Mouse (Mus musculus): ENCODE results near the gene Hnrnpll. TPM values are rescaled to one million over a fixed set of nuclear protein-coding genes. Genes with fewer than 3 reads are reported as not detected.

The Hnrnpll gene
- polyA plus RNA-seq, 1 experiment, result 16.8 TPM

DNA sequence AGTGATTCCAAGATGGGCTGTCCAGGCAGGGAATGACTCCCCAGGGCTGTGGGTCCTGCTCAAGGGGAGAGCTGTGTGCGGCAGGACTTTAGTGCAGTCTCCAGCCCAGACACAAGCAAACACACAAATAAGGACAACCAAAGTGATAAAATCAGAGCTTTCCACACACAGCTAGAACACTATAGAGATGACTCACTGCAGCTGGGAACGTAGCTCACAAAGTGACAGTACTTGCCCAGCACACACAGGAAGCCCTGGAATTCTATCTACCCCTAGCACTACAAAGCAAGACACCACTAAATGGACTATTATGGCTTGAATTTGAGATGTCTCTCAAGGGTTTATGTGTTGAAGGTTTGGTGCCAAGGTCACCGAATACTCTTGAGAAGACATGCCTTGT lies 26.0 kb upstream of the Hnrnpll start:
- Histone ChIP-seq H3K27me3 (replicated peaks) (peaks cover 4% of the 10 kb centered on the region), H3K4me3 (replicated peaks) (no peak overlapping the region), H3K4me1 (no peaks in the 10 kb centered on the region), H3K9me3 (peaks cover 26% of the 10 kb centered on the region), H3K36me3 (replicated peaks; ENCODE audit: low read length) (no peaks in the 10 kb centered on the region)
- no peak for TF ChIP-seq GATA1 (IDR thresholded peaks at IDR 0.05; ENCODE audit: borderline replicate concordance, low read length)
- TF ChIP-seq FLI1 (IDR thresholded peaks at IDR 0.05; ENCODE audit: low read length), result no peak

GRCm38 (mm10) chr17:80086591-80086990 lies 24.5 kb upstream of the Hnrnpll start:
- H3K9me3 ChIP-seq, result peaks cover 26% of the 10 kb centered on the region
- no peak for TF ChIP-seq FLI1 (IDR thresholded peaks at IDR 0.05; ENCODE audit: low read length)
- no peak for TF ChIP-seq GATA1 (IDR thresholded peaks at IDR 0.05; ENCODE audit: borderline replicate concordance, low read length)
- H3K27me3 ChIP-seq (replicated peaks), result peaks cover 4% of the 10 kb centered on the region
- H3K4me1 ChIP-seq, result no peaks in the 10 kb centered on the region
- H3K36me3 ChIP-seq (replicated peaks; ENCODE audit: low read length), result no peaks in the 10 kb centered on the region
- H3K4me3 ChIP-seq (replicated peaks), result no peak overlapping the region

GRCm38 (mm10) chr17:80084424-80084823 lies 22.3 kb upstream of the Hnrnpll start:
- Histone ChIP-seq H3K36me3 (replicated peaks; ENCODE audit: low read length) (no peaks in the 10 kb centered on the region), H3K9me3 (peaks cover 26% of the 10 kb centered on the region), H3K4me3 (replicated peaks) (no peak overlapping the region), H3K27me3 (replicated peaks) (peaks cover 4% of the 10 kb centered on the region), H3K4me1 (no peaks in the 10 kb centered on the region)
- TF ChIP-seq FLI1 (IDR thresholded peaks at IDR 0.05; ENCODE audit: low read length), result no peak

GRCm38 (mm10) chr17:80083223-80083622 lies 21.1 kb upstream of the Hnrnpll start:
- Histone ChIP-seq H3K4me3 (replicated peaks) (no peak overlapping the region), H3K4me1 (no peaks in the 10 kb centered on the region), H3K9me3 (peaks cover 26% of the 10 kb centered on the region), H3K27me3 (replicated peaks) (peaks cover 2% of the 10 kb centered on the region), H3K36me3 (replicated peaks; ENCODE audit: low read length) (no peaks in the 10 kb centered on the region)
- TF ChIP-seq FLI1 (IDR thresholded peaks at IDR 0.05; ENCODE audit: low read length) (no peak), GATA1 (IDR thresholded peaks at IDR 0.05; ENCODE audit: borderline replicate concordance, low read length) (no peak)

DNA sequence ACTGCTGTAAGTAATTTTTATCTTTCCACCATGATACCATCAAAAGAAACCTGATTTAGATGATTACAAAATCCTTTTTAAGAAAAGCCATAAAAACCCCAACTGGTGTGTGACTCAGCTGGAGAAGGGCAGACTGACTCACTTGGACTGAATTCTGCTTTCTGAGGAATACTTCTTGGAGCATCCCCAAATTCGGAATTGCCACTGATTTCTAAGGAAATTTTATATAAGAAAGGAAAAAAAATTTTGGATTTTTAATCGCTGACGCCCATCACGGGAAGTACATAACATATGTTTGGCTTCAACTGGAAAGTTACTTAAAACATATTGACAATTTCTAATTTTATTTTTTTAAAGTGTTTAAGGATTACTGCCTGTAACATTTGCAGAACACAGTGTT lies 16.6 kb upstream of the Hnrnpll start:
- no peak overlapping the region for H3K4me3 ChIP-seq (replicated peaks)
- no peaks in the 10 kb centered on the region for H3K36me3 ChIP-seq (replicated peaks; ENCODE audit: low read length)
- no peak for TF ChIP-seq FLI1 (IDR thresholded peaks at IDR 0.05; ENCODE audit: low read length)
- no peak for TF ChIP-seq GATA1 (IDR thresholded peaks at IDR 0.05; ENCODE audit: borderline replicate concordance, low read length)
- peaks cover 8% of the 10 kb centered on the region for H3K27me3 ChIP-seq (replicated peaks)
- H3K4me1 ChIP-seq, result no peaks in the 10 kb centered on the region
- H3K9me3 ChIP-seq, result no peaks in the 10 kb centered on the region

- TF ChIP-seq GATA1 (IDR thresholded peaks at IDR 0.05; ENCODE audit: borderline replicate concordance, low read length), result no peak
- no peak for TF ChIP-seq FLI1 (IDR thresholded peaks at IDR 0.05; ENCODE audit: low read length)
- no peaks in the 10 kb centered on the region for H3K27me3 ChIP-seq (replicated peaks)
- H3K9me3 ChIP-seq, result no peaks in the 10 kb centered on the region
- no peaks in the 10 kb centered on the region for H3K36me3 ChIP-seq (replicated peaks; ENCODE audit: low read length)
- H3K4me1 ChIP-seq, result peaks cover 26% of the 10 kb centered on the region
- no peak overlapping the region for H3K4me3 ChIP-seq (replicated peaks)
Observed at GRCm38 (mm10) chr17:80067257-80067656, 5.1 kb upstream of the Hnrnpll start.

GRCm38 (mm10) chr17:80063840-80064495 lies 1.8 kb upstream of the Hnrnpll start:
- peak overlapping the region; percentile 14 for H3K4me3 ChIP-seq (replicated peaks)
- H3K27me3 ChIP-seq (replicated peaks), result no peaks in the 10 kb centered on the region
- peaks cover 44% of the 10 kb centered on the region for H3K4me1 ChIP-seq
- H3K9me3 ChIP-seq, result no peaks in the 10 kb centered on the region
- no peaks in the 10 kb centered on the region for H3K36me3 ChIP-seq (replicated peaks; ENCODE audit: low read length)
- TF ChIP-seq FLI1 (IDR thresholded peaks at IDR 0.05; ENCODE audit: low read length), result no peak
- TF ChIP-seq GATA1 (IDR thresholded peaks at IDR 0.05; ENCODE audit: borderline replicate concordance, low read length), result no peak

GRCm38 (mm10) chr17:80063386-80063785 lies 1.3 kb upstream of the Hnrnpll start:
- H3K4me3 ChIP-seq (replicated peaks), result no peak overlapping the region

DNA sequence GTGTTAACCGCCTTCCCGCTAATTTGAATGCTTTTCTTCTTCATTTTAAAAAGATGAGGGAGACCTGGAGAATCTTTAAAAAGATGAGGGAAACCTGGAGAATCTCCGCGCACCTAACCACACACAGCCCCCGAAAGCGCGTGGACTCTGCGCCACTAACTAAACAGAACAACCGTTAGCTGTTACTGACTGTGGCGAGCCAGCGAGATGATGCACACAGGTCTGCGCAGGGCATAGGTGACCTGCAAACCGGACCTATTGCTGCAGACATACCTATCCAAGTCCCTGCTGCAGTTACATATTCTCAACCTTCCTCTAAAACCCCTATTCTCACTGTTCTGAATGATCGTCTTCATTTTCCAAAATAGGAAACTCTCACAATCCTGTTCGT lies 481 bp upstream of the Hnrnpll start:
- H3K36me3 ChIP-seq (replicated peaks; ENCODE audit: low read length), result peaks cover 6% of the 10 kb centered on the region
- H3K9me3 ChIP-seq, result no peaks in the 10 kb centered on the region
- TF ChIP-seq FLI1 (IDR thresholded peaks at IDR 0.05; ENCODE audit: low read length), result no peak
- TF ChIP-seq GATA1 (IDR thresholded peaks at IDR 0.05; ENCODE audit: borderline replicate concordance, low read length), result no peak
- peak overlapping the region; percentile 99 for H3K4me3 ChIP-seq (replicated peaks)
- no peaks in the 10 kb centered on the region for H3K27me3 ChIP-seq (replicated peaks)
- peaks cover 54% of the 10 kb centered on the region for H3K4me1 ChIP-seq

More at GRCm38 (mm10) chr17:80063386-80063785, 1.3 kb upstream of the Hnrnpll start:
- Histone ChIP-seq H3K27me3 (replicated peaks) (no peaks in the 10 kb centered on the region), H3K9me3 (no peaks in the 10 kb centered on the region), H3K4me1 (peaks cover 46% of the 10 kb centered on the region), H3K36me3 (replicated peaks; ENCODE audit: low read length) (peaks cover 1% of the 10 kb centered on the region)
- TF ChIP-seq FLI1 (IDR thresholded peaks at IDR 0.05; ENCODE audit: low read length) (no peak), GATA1 (IDR thresholded peaks at IDR 0.05; ENCODE audit: borderline replicate concordance, low read length) (no peak)

GRCm38 (mm10) chr17:80060828-80061782 lies 1.0 kb downstream of the Hnrnpll start:
- TF ChIP-seq GATA1 (IDR thresholded peaks at IDR 0.05; ENCODE audit: borderline replicate concordance, low read length), result no peak
- TF ChIP-seq FLI1 (IDR thresholded peaks at IDR 0.05; ENCODE audit: low read length), result no peak
- Histone ChIP-seq H3K36me3 (replicated peaks; ENCODE audit: low read length) (peaks cover 11% of the 10 kb centered on the region), H3K4me3 (replicated peaks) (peak overlapping the region; percentile 99), H3K27me3 (replicated peaks) (no peaks in the 10 kb centered on the region), H3K4me1 (peaks cover 48% of the 10 kb centered on the region), H3K9me3 (no peaks in the 10 kb centered on the region)

Data from megakaryocyte, embryonic 14.5 days (primary cell).